Mouse (Mus musculus) liver, adult (tissue): ENCODE measurements around the gene Adgrl3.

Experiments
- GATA4 ChIP-seq: IDR thresholded peaks from 2 replicates; pipeline ENCODE4 v1.6.1; 2014; ENCODE audit warnings: mild to moderate bottlenecking, low read length; ENCODE audit not compliant: insufficient replicate concordance

Gene Adgrl3

DNA sequence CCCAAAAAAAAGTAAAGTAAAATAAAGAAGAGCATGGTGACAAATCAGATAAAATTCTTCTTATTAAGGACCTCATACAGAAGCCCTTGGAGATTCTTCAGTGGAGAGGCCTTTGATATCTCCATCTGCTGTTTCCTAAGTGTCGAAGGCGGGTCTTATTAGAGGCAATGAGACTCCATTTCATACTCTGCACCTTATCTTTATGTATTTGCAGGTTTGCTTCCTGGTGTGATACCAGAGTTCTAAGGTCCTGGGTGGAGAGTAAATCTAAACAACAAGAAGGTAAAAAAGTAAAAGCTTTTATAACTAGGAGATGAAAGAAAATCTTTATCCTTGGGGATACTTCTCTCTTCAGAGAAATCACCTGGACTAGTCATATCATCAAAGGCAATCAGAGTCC lies 817.9 kb downstream of the Adgrl3 start:
- TF ChIP-seq GATA4: no peak

GRCm38 (mm10) chr5:81843798-81844197 lies 823.9 kb downstream of the Adgrl3 start:
- TF ChIP-seq GATA4: no peak

GRCm38 (mm10) chr5:81870336-81870735 lies 850.4 kb downstream of the Adgrl3 start:
- no peak for TF ChIP-seq GATA4
